Mouse (Mus musculus) thymus, adult 18-20 months (tissue): ENCODE measurements around the gene Tenm4.

Experiments used
- DNase-seq, 2 experiments: peaks; one replicate each; pipeline ENCODE4 v3.0.0; 2022; ENCODE audit warnings: mixed read lengths in 2 of 2

Tenm4 gene

DNA sequence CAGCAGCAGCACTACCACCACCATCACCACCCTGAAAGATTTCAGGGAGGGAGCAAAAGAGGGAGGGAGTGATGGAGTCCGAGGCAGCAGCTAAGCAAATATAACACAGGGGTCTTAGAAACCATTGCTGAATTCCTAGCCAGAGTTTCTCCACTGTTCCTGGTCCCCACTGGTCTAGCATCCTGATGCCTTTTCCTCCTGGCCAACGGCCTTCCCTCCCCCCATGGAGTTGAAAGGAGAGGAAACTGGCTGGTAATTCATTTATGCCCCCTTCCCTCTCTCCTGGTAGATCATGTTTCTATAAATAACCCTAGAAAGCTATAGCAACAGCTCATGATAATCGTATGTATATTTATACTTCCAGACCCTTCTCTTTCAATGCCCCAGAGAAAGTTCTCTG, 481.8 kb downstream of the Tenm4 start:
- no peak for DNase-seq

DNA sequence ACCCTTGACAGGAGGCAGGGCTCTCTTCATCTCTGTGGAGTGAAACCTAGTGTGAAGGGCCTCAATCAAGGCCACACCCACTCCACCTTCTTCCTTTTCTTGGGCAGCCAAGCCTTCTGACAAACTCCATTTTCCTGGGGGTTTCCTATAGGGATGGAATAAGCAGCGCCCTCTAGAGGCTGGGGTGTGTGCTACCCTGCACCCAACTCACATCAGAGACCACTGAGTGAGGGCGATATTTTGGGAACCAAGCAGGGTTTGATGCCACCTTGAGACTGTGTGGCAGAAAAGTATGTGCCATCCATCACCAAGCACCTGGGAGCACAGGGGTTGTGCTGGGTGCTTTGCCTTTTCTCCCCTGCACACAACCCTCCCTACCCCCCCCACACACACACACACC, 483.2 kb downstream of the Tenm4 start:
- DNase-seq = no peak

DNA sequence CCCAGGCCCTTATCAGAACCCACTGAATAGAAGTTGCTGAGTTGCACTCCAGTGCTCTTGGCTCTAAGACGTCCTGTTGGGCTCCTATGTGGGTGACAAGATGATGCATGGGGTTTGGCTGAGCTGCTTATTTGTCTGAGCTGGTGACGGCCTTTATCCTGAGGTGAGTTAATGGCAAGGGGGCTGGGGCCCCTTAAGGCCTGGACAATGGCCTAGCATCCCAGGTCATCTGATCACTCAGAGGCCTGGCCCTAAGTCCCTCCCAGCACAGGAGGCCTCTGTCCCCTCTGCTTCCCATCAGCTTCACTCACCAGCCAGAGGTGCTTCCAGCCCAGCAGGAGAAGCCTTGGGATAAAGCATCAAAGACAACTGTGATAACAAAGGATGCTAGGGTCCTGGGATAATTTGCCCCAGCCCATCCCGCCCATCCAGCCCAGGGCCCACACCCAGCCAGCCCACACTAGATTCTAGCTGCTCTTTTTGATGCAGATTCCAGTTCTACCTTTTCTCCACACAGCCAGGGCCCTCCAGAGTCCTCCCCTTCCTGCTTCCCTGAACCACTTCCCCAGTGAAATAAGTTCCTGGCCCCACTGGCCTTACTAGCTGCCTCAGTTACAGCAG, 484.2 kb downstream of the Tenm4 start:
- DNase-seq = no peak

DNA sequence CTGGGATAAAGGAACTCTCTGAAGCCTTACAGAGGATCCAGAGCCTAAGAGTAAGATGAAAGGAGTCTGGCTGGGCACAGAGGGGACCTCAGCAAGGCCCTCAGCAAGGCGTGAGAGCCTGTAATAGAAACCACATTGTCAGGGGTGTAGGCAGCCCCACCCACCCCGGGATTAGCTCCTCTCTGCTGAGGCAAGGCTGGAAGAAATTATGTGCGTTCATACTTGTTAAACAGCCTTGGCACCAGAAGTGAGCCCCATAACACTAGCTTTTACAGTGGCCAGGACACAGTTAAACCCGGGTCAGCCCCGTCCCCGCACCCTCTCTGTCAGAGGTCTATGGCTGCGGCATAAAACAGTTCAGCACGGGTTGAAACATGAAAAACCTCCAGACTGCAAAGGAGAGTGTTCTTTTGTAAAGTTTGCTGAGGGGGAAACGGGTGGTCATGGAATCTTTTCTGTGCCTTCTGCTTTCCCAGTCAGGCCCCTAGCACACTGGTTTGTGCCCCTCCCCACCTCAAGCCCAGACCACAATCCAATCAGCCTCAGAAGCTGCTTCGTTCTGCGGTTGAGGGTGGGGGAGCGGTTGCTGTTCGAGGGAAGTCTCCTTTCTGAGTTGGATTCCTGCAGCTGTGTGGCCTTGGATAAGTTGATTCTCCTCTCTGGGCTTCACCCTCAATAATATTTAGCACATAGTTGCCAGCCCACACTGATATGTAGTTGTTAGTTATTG, 486.2 kb downstream of the Tenm4 start:
- no peak for DNase-seq

DNA sequence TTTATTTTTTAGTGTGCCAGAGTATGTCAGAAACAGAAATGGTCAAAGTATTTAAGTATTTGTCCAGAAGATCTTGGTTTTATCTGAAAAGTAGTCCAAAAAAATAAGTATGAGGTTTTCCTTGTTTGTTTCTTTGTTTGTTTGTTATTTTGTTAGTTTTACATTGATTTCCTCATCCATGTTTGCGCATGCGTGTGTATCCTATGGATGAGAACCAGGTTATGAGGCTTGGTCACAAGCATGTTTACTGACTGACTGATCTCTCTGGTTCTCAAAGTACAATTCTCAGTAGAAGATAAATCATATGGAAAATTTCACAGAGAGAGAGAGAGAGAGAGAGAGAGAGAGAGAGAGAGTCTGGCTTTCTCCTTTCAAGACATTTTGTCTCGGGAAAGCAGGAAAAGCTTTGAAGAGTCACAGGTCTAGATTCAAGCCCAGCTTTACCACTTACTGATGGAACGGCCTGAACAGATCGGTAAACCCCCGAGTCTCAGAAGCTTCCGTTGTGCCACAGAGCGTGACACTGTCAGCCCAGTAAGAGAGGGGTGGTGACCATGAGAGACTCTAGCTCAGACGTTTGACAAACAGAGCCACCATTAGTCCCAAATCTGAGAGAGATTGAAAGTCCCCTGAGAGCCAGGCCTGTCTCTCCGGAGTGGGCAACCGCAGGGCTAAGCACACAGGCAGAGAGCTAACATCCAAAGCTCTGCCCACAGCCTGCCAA, 487.0 kb downstream of the Tenm4 start:
- no peak for DNase-seq

DNA sequence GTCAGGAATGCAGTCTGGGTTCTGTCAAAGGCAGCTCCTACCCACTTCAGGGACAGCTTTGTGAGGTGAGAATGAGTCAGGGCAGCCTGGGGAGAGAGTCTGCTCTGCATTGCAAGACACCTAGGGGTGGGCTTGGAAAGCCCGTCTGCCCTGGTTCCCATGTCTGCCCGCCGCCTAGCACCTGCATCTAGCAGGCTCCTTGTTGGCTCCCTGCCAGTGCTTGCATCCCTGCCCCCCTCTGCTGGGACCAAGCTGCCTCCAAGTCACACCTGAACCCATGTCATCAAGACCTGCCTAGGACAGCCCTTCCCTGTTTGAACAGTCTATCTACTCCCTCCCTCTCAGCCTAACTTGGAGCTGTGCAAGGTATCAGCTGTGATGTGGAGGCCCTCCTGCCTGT, 489.9 kb downstream of the Tenm4 start:
- DNase-seq = no peak

- DNase-seq = no peak
Observed at GRCm38 (mm10) chr7:96661352-96662169, 490.5 kb downstream of the Tenm4 start.

DNA sequence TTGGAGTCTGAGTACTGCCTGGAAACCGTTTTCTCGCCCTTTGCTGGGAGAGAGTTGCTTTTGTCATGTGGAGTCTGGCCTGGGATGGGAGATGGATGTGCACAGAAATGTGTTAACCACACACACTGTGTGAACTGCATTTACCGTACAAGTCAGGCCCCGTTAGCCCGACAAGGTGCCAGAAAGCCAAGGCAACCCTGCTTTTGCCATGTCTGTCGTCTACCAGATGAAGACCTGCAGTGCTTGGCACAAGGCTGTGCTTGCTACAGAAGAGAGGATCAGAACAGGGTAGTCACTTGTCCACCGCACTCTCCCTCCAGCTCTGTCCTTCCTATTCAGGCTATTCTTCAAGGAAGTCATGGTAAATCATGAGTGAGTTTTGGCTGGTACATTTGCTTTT, 492.3 kb downstream of the Tenm4 start:
- DNase-seq = no peak

DNA sequence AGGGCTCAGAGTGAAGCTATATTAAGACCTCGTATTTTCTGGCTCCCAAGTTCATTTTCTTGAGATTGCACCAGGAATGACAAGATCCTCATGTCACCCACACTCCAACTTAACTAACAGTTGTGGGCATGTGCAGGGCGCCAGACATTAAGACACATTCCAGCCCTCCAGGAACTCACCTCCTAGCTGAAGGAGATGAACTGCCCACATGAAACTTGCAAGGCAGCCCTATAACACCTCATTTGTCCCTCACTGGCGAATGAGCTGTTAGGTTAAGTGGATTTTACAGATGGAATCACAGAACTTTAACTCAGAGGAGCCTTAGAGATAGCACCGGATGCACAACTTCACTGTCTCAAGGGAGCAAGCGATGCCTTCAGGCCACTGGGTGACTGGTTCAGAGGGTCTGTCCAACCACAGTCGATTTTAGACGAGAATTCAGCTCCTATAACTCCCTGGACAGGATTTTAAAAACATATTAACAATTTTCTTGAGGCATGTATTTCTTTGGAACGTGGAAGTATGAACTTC, 495.4 kb downstream of the Tenm4 start:
- no peak for DNase-seq

- DNase-seq = no peak
Observed at GRCm38 (mm10) chr7:96667688-96668087, 496.6 kb downstream of the Tenm4 start.

- no peak for DNase-seq
Observed at GRCm38 (mm10) chr7:96670095-96670494, 499.0 kb downstream of the Tenm4 start.

GRCm38 (mm10) chr7:96672322-96672914, 501.4 kb downstream of the Tenm4 start:
- no peak for DNase-seq

DNA sequence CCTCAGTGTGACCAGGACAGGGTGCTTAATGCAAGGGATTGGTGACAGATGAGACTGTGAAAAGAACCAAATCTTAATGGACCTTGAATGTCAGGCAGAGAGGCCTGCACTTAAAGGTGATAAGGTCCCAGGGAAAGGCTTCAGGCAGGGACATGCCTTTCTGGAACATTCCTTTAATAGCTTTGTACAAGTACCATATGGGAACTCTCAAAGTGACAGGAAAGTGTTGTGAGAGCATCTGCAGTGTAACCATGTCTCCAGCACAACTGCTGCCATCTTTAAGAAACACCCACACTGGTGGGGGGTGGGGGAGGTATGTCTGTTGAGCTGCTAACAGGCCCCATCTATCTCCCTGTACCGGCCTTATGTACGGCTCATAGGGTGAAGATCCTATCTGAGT, 506.0 kb downstream of the Tenm4 start:
- no peak for DNase-seq

- no peak for DNase-seq
Observed at GRCm38 (mm10) chr7:96678236-96678635, 507.2 kb downstream of the Tenm4 start.

- no peak for DNase-seq
Observed at GRCm38 (mm10) chr7:96679746-96680145, 508.7 kb downstream of the Tenm4 start.

DNA sequence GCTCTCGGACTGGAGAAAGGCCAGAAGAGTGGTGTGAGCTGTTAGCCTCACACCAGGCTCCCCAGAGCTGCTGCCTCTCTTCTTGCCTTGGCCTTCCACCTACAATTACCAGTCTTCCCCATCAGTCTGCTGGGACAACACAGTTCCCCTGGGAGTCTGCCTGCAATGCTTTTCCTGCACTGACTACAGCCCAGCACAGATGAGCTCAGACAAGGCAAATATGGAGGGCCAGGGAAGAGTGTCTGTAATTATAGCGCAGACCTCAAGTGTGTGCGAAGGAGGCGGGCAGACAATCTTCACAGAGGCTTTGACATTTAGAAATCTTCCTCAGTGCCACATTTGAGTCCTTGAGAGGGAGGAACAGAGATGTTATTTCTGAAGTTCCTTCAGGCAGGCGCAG, 509.4 kb downstream of the Tenm4 start:
- no peak for DNase-seq

DNA sequence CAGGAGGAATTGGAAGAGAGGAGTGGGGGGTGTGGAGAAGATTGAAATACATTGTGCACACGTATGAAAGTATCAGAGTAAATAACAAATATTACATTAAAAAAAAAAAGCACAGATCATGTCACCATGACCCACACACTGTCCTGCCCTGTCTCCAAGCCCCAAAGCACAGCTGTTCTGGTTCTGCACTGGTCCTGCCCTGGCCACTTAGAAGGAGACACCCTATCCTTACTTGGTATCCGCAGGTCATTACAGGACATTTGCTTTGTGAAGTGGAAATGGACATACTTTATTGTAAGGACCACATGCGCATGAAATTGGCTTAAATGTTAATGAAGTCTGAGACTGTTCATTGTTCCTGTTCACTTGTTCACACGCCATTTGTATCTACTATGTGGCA, 510.8 kb downstream of the Tenm4 start:
- DNase-seq = no peak

DNA sequence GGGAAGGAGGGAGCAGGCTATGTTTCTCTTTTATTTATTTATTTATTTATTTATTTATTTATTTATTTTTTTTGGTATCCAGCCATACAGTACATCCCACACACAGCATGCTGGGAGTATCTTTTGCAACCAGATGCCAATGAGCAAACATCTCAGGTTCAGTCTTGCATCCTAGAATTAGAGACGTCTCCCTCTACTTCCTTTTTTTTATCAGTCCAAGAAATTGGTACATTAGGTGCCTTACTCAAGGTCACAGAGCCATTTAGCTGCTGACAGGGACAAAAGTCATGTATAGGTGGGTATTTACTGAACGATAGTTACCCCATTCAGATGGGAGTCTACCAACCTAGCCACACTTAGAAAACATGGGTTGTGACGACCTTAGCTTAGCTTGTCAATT, 517.1 kb downstream of the Tenm4 start:
- DNase-seq = no peak

DNA sequence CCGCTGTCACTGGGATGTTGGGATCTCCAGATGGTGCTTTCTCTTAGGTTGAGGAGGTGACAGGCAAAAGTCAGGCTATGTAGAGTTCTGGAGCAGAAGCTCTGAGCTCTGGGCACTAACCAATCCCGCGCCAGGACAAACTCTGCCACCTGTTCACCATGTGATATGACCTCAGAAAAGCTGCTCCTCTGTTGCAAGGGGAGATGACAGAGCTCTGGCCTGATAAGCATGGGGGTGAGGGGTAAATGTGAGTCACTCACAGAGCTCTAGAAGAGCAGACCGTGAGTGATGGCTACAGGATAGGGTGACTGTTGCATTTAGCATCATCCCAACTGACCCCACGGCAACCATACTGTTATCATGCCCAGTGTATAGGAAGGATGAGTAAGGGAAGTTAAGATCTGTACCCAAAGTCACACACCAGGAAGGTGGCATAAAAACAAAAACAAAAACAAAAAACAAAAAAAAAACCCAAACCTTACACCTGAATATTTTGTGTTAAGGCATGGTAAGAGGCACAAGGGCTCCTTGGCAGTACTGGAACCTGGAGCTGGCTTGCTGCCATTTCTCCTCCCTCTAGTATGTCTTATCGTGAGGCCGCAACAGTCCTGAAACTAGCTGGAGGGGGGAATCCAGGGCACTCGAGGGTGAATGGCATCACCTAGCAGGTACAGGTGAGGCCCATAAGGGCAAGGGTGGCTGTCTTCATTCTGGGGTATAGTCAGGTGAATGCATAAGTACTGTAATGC, 530.2 kb downstream of the Tenm4 start:
- no peak for DNase-seq

GRCm38 (mm10) chr7:96703958-96704357, 532.9 kb downstream of the Tenm4 start:
- DNase-seq = no peak

- DNase-seq = no peak
Observed at GRCm38 (mm10) chr7:96705307-96706129, 534.5 kb downstream of the Tenm4 start.
